Mouse (Mus musculus): ENCODE measurements around the gene Slc13a2. TPM values are rescaled to one million over a fixed set of nuclear protein-coding genes. Genes with fewer than 3 reads are reported as not detected.

Slc13a2 gene
- polyA plus RNA-seq, 1 experiment from 2014 or later = not detected

DNA sequence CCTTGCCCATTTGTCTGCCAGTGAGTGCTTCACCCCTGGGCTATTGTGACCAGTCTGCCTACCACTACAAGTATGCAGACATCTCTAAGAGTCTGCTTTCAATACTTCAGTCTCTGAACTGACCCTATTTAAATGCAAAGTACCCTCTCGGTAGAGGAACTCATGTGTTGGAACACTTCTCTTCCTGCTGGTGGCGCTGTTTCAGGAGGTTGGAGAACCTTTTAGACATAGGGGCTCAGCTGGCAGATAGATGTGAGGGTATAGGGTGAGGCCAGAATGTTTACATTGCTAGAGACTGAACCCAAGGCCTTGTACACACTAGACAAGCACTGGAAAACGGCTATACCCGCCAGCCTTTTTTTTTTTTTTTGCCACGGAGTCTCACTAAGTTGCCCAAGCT is 6.3 kb upstream of the Slc13a2 start:
- DNase-seq (ENCODE audit: low spot score) = no peak
- H3K27me3 ChIP-seq (ENCODE audit: control insufficient read depth, insufficient read depth, low read length) = no peaks in the 10 kb centered on the region
- H3K27ac ChIP-seq (replicated peaks; ENCODE audit: low read depth, low read length) = no peak overlapping the region
- H3K4me1 ChIP-seq (ENCODE audit: control insufficient read depth, insufficient read depth, low read length) = no peaks in the 10 kb centered on the region
- H3K4me2 ChIP-seq (ENCODE audit: low read depth, severe bottlenecking) = no peak overlapping the region
- H3K4me3 ChIP-seq (ENCODE audit: low read depth, low read length) = no peak overlapping the region
- WGBS = 84% methylated on average over 5 of the region's 5 CpGs
- no peak for ATAC-seq (ENCODE audit: insufficient number of reproducible peaks, low FRiP score, low TSS enrichment, low read depth)
- H3K9me3 ChIP-seq (ENCODE audit: control insufficient read depth, low read length) = no peaks in the 10 kb centered on the region
- H3K36me3 ChIP-seq (ENCODE audit: control insufficient read depth, insufficient read depth, low read length) = no peaks in the 10 kb centered on the region
- no peak overlapping the region for H3K9ac ChIP-seq (ENCODE audit: low read length)

DNA sequence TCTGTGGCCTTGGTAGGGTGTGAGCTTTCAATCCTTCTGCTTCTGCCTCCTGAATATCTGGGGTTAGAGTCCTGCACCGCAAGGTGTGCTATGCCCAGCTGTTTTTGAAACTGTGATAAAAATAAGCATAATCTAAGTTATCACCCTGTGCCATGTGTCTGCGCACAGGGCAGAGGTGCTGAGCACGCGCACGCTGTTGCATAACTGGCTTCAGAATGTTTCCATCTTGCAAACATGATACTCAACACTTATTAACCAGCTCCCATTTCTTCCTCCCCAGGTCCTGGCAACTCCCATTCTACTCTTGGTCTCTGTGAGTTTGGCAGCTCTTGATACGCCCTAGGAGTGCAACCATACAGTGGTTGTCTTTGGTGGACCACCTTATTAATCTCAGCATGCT is 5.6 kb upstream of the Slc13a2 start:
- ATAC-seq (ENCODE audit: insufficient number of reproducible peaks, low FRiP score, low TSS enrichment, low read depth) (no peak), DNase-seq (ENCODE audit: low spot score) (no peak)
- H3K27ac ChIP-seq (replicated peaks; ENCODE audit: low read depth, low read length) = no peak overlapping the region
- H3K4me2 ChIP-seq (ENCODE audit: low read depth, severe bottlenecking) = no peak overlapping the region
- no peaks in the 10 kb centered on the region for H3K4me1 ChIP-seq (ENCODE audit: control insufficient read depth, insufficient read depth, low read length)
- H3K4me3 ChIP-seq (ENCODE audit: low read depth, low read length) = no peak overlapping the region
- no peak overlapping the region for H3K9ac ChIP-seq (ENCODE audit: low read length)
- WGBS = 97% methylated on average over 6 of the region's 6 CpGs
- H3K9me3 ChIP-seq (ENCODE audit: control insufficient read depth, low read length) = no peaks in the 10 kb centered on the region
- H3K27me3 ChIP-seq (ENCODE audit: control insufficient read depth, insufficient read depth, low read length) = no peaks in the 10 kb centered on the region
- no peaks in the 10 kb centered on the region for H3K36me3 ChIP-seq (ENCODE audit: control insufficient read depth, insufficient read depth, low read length)

DNA sequence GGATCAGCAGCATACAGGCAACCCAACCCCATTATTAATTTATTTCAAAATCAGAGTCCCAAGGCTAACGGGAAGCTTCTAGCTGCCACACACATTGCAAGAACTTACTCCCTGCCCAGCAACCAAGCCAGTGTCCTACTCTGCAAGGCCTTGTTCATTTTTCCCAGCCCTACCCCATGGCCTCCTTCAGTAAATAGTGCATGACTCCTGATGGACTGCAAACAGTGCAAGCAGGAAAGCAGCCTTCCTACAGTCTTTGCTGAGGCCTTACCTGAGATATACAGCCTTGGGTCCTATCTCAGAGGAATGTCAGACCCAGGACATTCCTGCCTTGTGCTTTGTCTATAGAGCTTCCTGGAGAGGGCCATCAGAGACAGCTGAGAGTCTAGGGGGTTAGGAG is 3.6 kb upstream of the Slc13a2 start:
- H3K27ac ChIP-seq (replicated peaks; ENCODE audit: low read depth, low read length) = no peak overlapping the region
- no peaks in the 10 kb centered on the region for H3K27me3 ChIP-seq (ENCODE audit: control insufficient read depth, insufficient read depth, low read length)
- H3K36me3 ChIP-seq (ENCODE audit: control insufficient read depth, insufficient read depth, low read length) = no peaks in the 10 kb centered on the region
- WGBS = 79% methylated on average over 1 of the region's 1 CpGs
- ATAC-seq (ENCODE audit: insufficient number of reproducible peaks, low FRiP score, low TSS enrichment, low read depth) (no peak), DNase-seq (ENCODE audit: low spot score) (no peak)
- H3K4me1 ChIP-seq (ENCODE audit: control insufficient read depth, insufficient read depth, low read length) = no peaks in the 10 kb centered on the region
- H3K4me2 ChIP-seq (ENCODE audit: low read depth, severe bottlenecking) = no peak overlapping the region
- H3K4me3 ChIP-seq (ENCODE audit: low read depth, low read length) = no peak overlapping the region
- H3K9me3 ChIP-seq (ENCODE audit: control insufficient read depth, low read length) = no peaks in the 10 kb centered on the region
- no peak overlapping the region for H3K9ac ChIP-seq (ENCODE audit: low read length)

- no peak for ATAC-seq (ENCODE audit: insufficient number of reproducible peaks, low FRiP score, low TSS enrichment, low read depth)
- no peak overlapping the region for H3K4me2 ChIP-seq (ENCODE audit: low read depth, severe bottlenecking)
- H3K27me3 ChIP-seq (ENCODE audit: control insufficient read depth, insufficient read depth, low read length) = no peaks in the 10 kb centered on the region
- no peaks in the 10 kb centered on the region for H3K9me3 ChIP-seq (ENCODE audit: control insufficient read depth, low read length)
- 83% methylated on average over 2 of the region's 2 CpGs for WGBS
- no peak overlapping the region for H3K27ac ChIP-seq (replicated peaks; ENCODE audit: low read depth, low read length)
- DNase-seq (ENCODE audit: low spot score) = no peak
- no peak overlapping the region for H3K9ac ChIP-seq (ENCODE audit: low read length)
- H3K4me3 ChIP-seq (ENCODE audit: low read depth, low read length) = no peak overlapping the region
- H3K4me1 ChIP-seq (ENCODE audit: control insufficient read depth, insufficient read depth, low read length) = no peaks in the 10 kb centered on the region
- no peaks in the 10 kb centered on the region for H3K36me3 ChIP-seq (ENCODE audit: control insufficient read depth, insufficient read depth, low read length)
These were observed 2.3 kb upstream of the Slc13a2 start for GRCm38 (mm10) chr11:78424352-78424751.

DNA sequence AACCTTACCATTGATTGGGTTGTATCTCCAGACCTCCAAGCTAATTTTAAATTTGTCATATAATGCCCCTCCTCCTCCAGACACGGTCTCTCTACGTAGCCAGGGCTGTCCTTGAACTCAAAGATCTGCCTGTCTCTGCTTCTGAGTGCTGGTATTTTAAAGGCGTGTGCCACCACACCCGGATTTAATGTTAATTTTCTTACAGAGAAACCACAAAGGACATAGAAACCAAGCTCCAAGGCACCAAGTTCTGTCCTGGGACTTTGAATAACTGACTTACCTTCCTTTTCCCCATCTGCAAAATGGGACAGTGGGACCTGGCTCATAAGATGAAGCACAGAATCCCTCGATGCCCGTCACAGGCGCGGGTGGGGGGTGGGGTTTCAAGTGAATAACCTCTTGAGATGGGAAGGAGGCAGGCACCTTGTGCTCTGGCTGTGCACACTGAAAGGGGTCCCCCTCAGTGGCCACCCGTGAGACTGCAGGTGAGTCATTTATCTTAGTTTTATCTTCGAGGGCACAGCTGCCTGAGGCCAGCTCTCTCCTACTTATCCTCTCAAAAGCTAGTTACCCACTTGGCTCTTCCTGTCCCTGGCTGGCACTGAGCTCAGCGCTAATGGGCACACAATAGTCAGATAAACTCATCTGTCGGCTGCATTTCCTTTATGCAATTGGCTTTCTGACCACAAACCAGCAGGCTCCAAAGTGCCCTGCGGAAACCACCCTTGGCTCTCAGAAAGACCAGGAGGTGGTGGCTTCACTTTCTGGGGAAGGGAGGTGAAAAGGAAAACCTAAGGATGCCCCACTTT is 612 bp downstream of the Slc13a2 start:
- no peak for ATAC-seq (ENCODE audit: insufficient number of reproducible peaks, low FRiP score, low TSS enrichment, low read depth)
- no peaks in the 10 kb centered on the region for H3K9me3 ChIP-seq (ENCODE audit: control insufficient read depth, low read length)

DNA sequence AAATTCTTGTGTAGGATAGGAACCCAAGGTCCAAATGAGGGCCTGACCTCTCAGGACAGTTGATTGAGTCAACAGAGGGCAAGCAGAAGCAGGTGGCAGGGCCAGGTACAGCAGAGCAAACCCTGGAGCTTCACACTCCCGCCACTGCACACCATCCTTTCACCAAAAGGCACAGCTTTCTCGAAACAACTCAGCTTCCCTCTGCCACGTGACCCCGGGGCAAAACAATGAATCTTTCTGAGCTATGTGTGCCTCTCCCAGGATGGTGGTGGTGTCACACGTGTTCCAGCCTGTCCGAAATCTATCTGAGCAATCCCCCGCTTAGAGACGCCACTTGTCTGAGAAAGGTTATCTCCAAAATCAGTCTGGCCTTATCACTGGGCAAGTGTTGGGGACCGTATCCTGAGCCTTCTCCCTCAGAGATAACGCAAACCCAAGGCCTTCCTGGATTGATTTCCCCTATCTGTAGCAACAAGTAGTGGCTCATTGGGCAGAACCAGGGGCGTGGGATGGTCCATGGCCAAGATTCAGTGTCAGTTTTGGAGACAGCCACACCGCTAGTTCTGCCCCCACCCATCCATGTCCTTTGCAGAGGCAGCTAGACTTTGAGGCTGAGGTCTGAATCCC is 1.6 kb downstream of the Slc13a2 start:
- Histone ChIP-seq H3K9me3 (ENCODE audit: control insufficient read depth, low read length) (no peaks in the 10 kb centered on the region), H3K27ac (replicated peaks; ENCODE audit: low read depth, low read length) (no peak overlapping the region), H3K4me3 (ENCODE audit: low read depth, low read length) (no peak overlapping the region), H3K36me3 (ENCODE audit: control insufficient read depth, insufficient read depth, low read length) (no peaks in the 10 kb centered on the region), H3K4me1 (ENCODE audit: control insufficient read depth, insufficient read depth, low read length) (no peaks in the 10 kb centered on the region), H3K27me3 (ENCODE audit: control insufficient read depth, insufficient read depth, low read length) (no peaks in the 10 kb centered on the region), H3K4me2 (ENCODE audit: low read depth, severe bottlenecking) (no peak overlapping the region), H3K9ac (ENCODE audit: low read length) (no peak overlapping the region)
- no peak for DNase-seq (ENCODE audit: low spot score)
- WGBS = 66% methylated on average over 12 of the region's 12 CpGs
- ATAC-seq (ENCODE audit: insufficient number of reproducible peaks, low FRiP score, low TSS enrichment, low read depth) = no peak

More for the DNA sequence above, 612 bp downstream of the Slc13a2 start:
- Histone ChIP-seq H3K9ac (ENCODE audit: low read length) (no peak overlapping the region), H3K4me3 (ENCODE audit: low read depth, low read length) (no peak overlapping the region), H3K4me2 (ENCODE audit: low read depth, severe bottlenecking) (no peak overlapping the region), H3K27me3 (ENCODE audit: control insufficient read depth, insufficient read depth, low read length) (no peaks in the 10 kb centered on the region), H3K4me1 (ENCODE audit: control insufficient read depth, insufficient read depth, low read length) (no peaks in the 10 kb centered on the region), H3K27ac (replicated peaks; ENCODE audit: low read depth, low read length) (no peak overlapping the region), H3K36me3 (ENCODE audit: control insufficient read depth, insufficient read depth, low read length) (no peaks in the 10 kb centered on the region)
- DNase-seq (ENCODE audit: low spot score) = no peak
- WGBS = 63% methylated on average over 13 of the region's 13 CpGs

DNA sequence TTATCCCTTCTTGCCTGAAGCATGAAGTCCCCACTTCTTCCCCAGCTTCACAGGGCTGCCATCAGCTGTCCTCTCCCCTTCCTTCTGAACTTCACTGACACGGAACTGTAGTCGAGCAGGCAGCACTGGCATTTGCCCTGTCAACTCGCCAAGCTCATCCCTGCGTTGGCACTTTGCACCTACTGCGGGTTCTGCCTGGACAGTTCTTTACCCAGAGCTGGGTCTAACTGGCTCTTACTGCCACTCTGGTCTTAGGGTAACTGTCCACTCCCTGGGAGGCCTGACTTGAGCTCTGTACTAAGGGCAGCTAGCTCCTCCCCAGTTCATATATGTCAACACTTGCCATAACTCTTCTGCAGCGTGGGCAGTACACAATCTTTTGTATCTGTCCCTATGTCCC is 5.2 kb downstream of the Slc13a2 start:
- 74% methylated on average over 6 of the region's 6 CpGs for WGBS
- no peaks in the 10 kb centered on the region for H3K4me1 ChIP-seq (ENCODE audit: control insufficient read depth, insufficient read depth, low read length)
- H3K4me3 ChIP-seq (ENCODE audit: low read depth, low read length) = no peak overlapping the region
- no peaks in the 10 kb centered on the region for H3K9me3 ChIP-seq (ENCODE audit: control insufficient read depth, low read length)
- no peak overlapping the region for H3K4me2 ChIP-seq (ENCODE audit: low read depth, severe bottlenecking)
- ATAC-seq (ENCODE audit: insufficient number of reproducible peaks, low FRiP score, low TSS enrichment, low read depth) (no peak), DNase-seq (ENCODE audit: low spot score) (no peak)
- H3K27ac ChIP-seq (replicated peaks; ENCODE audit: low read depth, low read length) = no peak overlapping the region
- no peaks in the 10 kb centered on the region for H3K36me3 ChIP-seq (ENCODE audit: control insufficient read depth, insufficient read depth, low read length)
- no peaks in the 10 kb centered on the region for H3K27me3 ChIP-seq (ENCODE audit: control insufficient read depth, insufficient read depth, low read length)
- H3K9ac ChIP-seq (ENCODE audit: low read length) = no peak overlapping the region

DNA sequence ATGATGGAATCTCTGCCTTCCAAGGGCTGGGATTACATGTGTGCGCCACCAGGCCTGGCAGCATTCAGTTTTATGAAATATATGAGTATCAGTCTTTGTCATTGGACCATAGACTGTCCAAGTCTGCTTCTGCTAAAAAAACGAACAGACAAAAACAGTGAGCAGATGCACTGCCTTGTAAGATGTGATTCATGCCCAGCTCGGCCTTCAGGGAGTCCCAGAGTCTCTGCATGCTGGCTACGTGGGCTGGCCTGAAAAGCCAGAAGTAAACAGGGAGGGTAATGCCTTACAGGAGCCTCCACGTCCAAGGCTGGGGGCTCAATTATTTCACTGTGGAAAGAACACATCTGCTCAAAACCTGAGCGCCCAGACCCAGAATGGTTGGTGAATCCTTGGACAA is 9.2 kb downstream of the Slc13a2 start:
- WGBS = 75% methylated on average over 6 of the region's 6 CpGs
- no peak overlapping the region for H3K4me3 ChIP-seq (ENCODE audit: low read depth, low read length)
- no peak overlapping the region for H3K27ac ChIP-seq (replicated peaks; ENCODE audit: low read depth, low read length)

More for the DNA sequence above, 9.2 kb downstream of the Slc13a2 start:
- no peaks in the 10 kb centered on the region for H3K36me3 ChIP-seq (ENCODE audit: control insufficient read depth, insufficient read depth, low read length)
- DNase-seq (ENCODE audit: low spot score) (no peak), ATAC-seq (ENCODE audit: insufficient number of reproducible peaks, low FRiP score, low TSS enrichment, low read depth) (no peak)
- H3K9ac ChIP-seq (ENCODE audit: low read length) = no peak overlapping the region
- no peak overlapping the region for H3K4me2 ChIP-seq (ENCODE audit: low read depth, severe bottlenecking)
- H3K4me1 ChIP-seq (ENCODE audit: control insufficient read depth, insufficient read depth, low read length) = no peaks in the 10 kb centered on the region
- H3K9me3 ChIP-seq (ENCODE audit: control insufficient read depth, low read length) = no peaks in the 10 kb centered on the region
- H3K27me3 ChIP-seq (ENCODE audit: control insufficient read depth, insufficient read depth, low read length) = no peaks in the 10 kb centered on the region
